Mouse (Mus musculus) liver, adult 2 months (tissue): ENCODE results near the gene Fdxacb1.

Experiments used
- CTCF ChIP-seq: fragments of 200-500 bp; IDR thresholded peaks from 2 replicates; pipeline ENCODE4 v1.5.1; 2011; ENCODE audit warnings: low read depth, low read length, control low read depth
- POLR2A ChIP-seq: fragments of 200-500 bp; IDR thresholded peaks from 2 replicates; pipeline ENCODE4 v1.6.1; 2011; ENCODE audit warnings: low read length, control low read depth; ENCODE audit not compliant: insufficient read depth; ENCODE audit errors: extremely low read depth

GRCm38 (mm10) chr9:50752784-50753615, 15.0 kb upstream of the Fdxacb1 start:
- TF ChIP-seq POLR2A: no peak
- TF ChIP-seq CTCF: no peak
